Mouse (Mus musculus) spleen, adult 2 months (tissue): ENCODE results near the gene Cep290.

Experiments used
- CTCF ChIP-seq: fragments of 200-500 bp; IDR thresholded peaks from 2 replicates; pipeline ENCODE4 v1.5.1; 2011; ENCODE audit warnings: mild to moderate bottlenecking, inconsistent platforms; ENCODE audit not compliant: insufficient read depth, insufficient read length, insufficient replicate concordance; ENCODE audit errors: extremely low read depth
- POLR2A ChIP-seq: fragments of 200-500 bp; IDR thresholded peaks from 2 replicates; pipeline ENCODE4 v1.6.1; 2011; ENCODE audit warnings: low read depth, low read length, inconsistent platforms

GRCm38 (mm10) chr10:100486701-100487096, 659 bp upstream of the Cep290 start:
- TF ChIP-seq CTCF (no peak), POLR2A (no peak)
